Mouse (Mus musculus): ENCODE data around the gene Pla2g4f. TPM values are rescaled to one million over a fixed set of nuclear protein-coding genes. Genes with fewer than 3 reads are reported as not detected.

The Pla2g4f gene
- polyA plus RNA-seq, 1 experiment from 2014 or later, result not detected

- no peak for ATAC-seq (ENCODE audit: low FRiP score, low read depth)
- no peaks in the 10 kb centered on the region for H3K27me3 ChIP-seq (replicated peaks)
- WGBS, result 90% methylated on average over 6 of the region's 6 CpGs
Measured at GRCm38 (mm10) chr2:120301076-120301475, 12.9 kb downstream of the Pla2g4f start.

GRCm38 (mm10) chr2:120299866-120300265, 14.1 kb downstream of the Pla2g4f start:
- no peak overlapping the region for H3K27ac ChIP-seq
- no peak for ATAC-seq (ENCODE audit: low FRiP score, low read depth)
- H3K4me2 ChIP-seq (replicated peaks), result no peak overlapping the region
- H3K9me3 ChIP-seq, result no peaks in the 10 kb centered on the region
- no peak overlapping the region for H3K4me3 ChIP-seq
- WGBS, result 89% methylated on average over 4 of the region's 4 CpGs
- no peak overlapping the region for H3K9ac ChIP-seq
- no peaks in the 10 kb centered on the region for H3K27me3 ChIP-seq (replicated peaks)
- H3K36me3 ChIP-seq, result no peaks in the 10 kb centered on the region
- no peaks in the 10 kb centered on the region for H3K4me1 ChIP-seq

More at GRCm38 (mm10) chr2:120301076-120301475, 12.9 kb downstream of the Pla2g4f start:
- no peak overlapping the region for H3K4me3 ChIP-seq
- H3K36me3 ChIP-seq, result no peaks in the 10 kb centered on the region
- no peaks in the 10 kb centered on the region for H3K4me1 ChIP-seq
- no peak overlapping the region for H3K4me2 ChIP-seq (replicated peaks)
- no peak overlapping the region for H3K9ac ChIP-seq
- H3K27ac ChIP-seq, result no peak overlapping the region
- no peaks in the 10 kb centered on the region for H3K9me3 ChIP-seq

GRCm38 (mm10) chr2:120296160-120296559, 17.8 kb downstream of the Pla2g4f start:
- no peak overlapping the region for H3K4me3 ChIP-seq
- no peak overlapping the region for H3K4me2 ChIP-seq (replicated peaks)
- no peak overlapping the region for H3K9ac ChIP-seq
- WGBS, result 6% methylated on average over 2 of the region's 2 CpGs
- no peaks in the 10 kb centered on the region for H3K27me3 ChIP-seq (replicated peaks)
- no peak overlapping the region for H3K27ac ChIP-seq
- no peaks in the 10 kb centered on the region for H3K9me3 ChIP-seq
- H3K4me1 ChIP-seq, result no peaks in the 10 kb centered on the region
- no peak for ATAC-seq (ENCODE audit: low FRiP score, low read depth)
- H3K36me3 ChIP-seq, result no peaks in the 10 kb centered on the region

- no peaks in the 10 kb centered on the region for H3K36me3 ChIP-seq
- ATAC-seq (ENCODE audit: low FRiP score, low read depth), result no peak
- H3K4me3 ChIP-seq, result no peak overlapping the region
- no peak overlapping the region for H3K4me2 ChIP-seq (replicated peaks)
- H3K27me3 ChIP-seq (replicated peaks), result no peaks in the 10 kb centered on the region
- WGBS, result 87% methylated on average over 9 of the region's 9 CpGs
- H3K9ac ChIP-seq, result no peak overlapping the region
- no peaks in the 10 kb centered on the region for H3K4me1 ChIP-seq
- H3K9me3 ChIP-seq, result no peaks in the 10 kb centered on the region
- no peak overlapping the region for H3K27ac ChIP-seq
Measured at GRCm38 (mm10) chr2:120291471-120292078, 22.4 kb downstream of the Pla2g4f start.

GRCm38 (mm10) chr2:120288995-120289394, 25.0 kb downstream of the Pla2g4f start, which contains the start of gene Pla2g4d:
Gene Pla2g4d (minus strand): TSS chr2:120289197.
- Histone ChIP-seq H3K4me2 (replicated peaks) (no peak within 1 kb of the TSS), H3K4me1 (no peaks in the 10 kb centered on the region), H3K27me3 (replicated peaks) (no peaks in the 10 kb centered on the region), H3K9ac (no peak within 1 kb of the TSS), H3K4me3 (no peak within 1 kb of the TSS), H3K27ac (no peak within 1 kb of the TSS), H3K9me3 (no peaks in the 10 kb centered on the region), H3K36me3 (no peaks in the 10 kb centered on the region)
- 76% methylated on average over 5 of the region's 5 CpGs for WGBS
- ATAC-seq (ENCODE audit: low FRiP score, low read depth), result no peak

GRCm38 (mm10) chr2:120288401-120288800, 25.6 kb downstream of the Pla2g4f start:
- no peaks in the 10 kb centered on the region for H3K9me3 ChIP-seq
- H3K4me3 ChIP-seq, result no peak overlapping the region
- H3K27ac ChIP-seq, result no peak overlapping the region
- no peak overlapping the region for H3K9ac ChIP-seq
- no peaks in the 10 kb centered on the region for H3K4me1 ChIP-seq
- no peak for ATAC-seq (ENCODE audit: low FRiP score, low read depth)
- no peak overlapping the region for H3K4me2 ChIP-seq (replicated peaks)
- H3K36me3 ChIP-seq, result no peaks in the 10 kb centered on the region
- whole genome bisulfite sequencing, result 88% methylated on average over 3 of the region's 3 CpGs
- H3K27me3 ChIP-seq (replicated peaks), result no peaks in the 10 kb centered on the region

GRCm38 (mm10) chr2:120285639-120286038, 28.3 kb downstream of the Pla2g4f start:
- Histone ChIP-seq H3K4me2 (replicated peaks) (no peak overlapping the region), H3K4me3 (no peak overlapping the region), H3K9me3 (no peaks in the 10 kb centered on the region), H3K9ac (no peak overlapping the region), H3K27ac (no peak overlapping the region), H3K4me1 (no peaks in the 10 kb centered on the region), H3K36me3 (no peaks in the 10 kb centered on the region), H3K27me3 (replicated peaks) (no peaks in the 10 kb centered on the region)
- ATAC-seq (ENCODE audit: low FRiP score, low read depth), result no peak
- 76% methylated on average over 4 of the region's 4 CpGs for WGBS

- no peak for ATAC-seq (ENCODE audit: low FRiP score, low read depth)
- no peak overlapping the region for H3K27ac ChIP-seq
- H3K9ac ChIP-seq, result no peak overlapping the region
- no peaks in the 10 kb centered on the region for H3K9me3 ChIP-seq
- H3K4me3 ChIP-seq, result no peak overlapping the region
- no peaks in the 10 kb centered on the region for H3K36me3 ChIP-seq
- no peak overlapping the region for H3K4me2 ChIP-seq (replicated peaks)
- no peaks in the 10 kb centered on the region for H3K4me1 ChIP-seq
- no peaks in the 10 kb centered on the region for H3K27me3 ChIP-seq (replicated peaks)
Measured at GRCm38 (mm10) chr2:120284705-120285104, 29.3 kb downstream of the Pla2g4f start.

GRCm38 (mm10) chr2:120284094-120284493, 29.9 kb downstream of the Pla2g4f start:
- H3K9ac ChIP-seq, result no peak overlapping the region
- no peak overlapping the region for H3K4me2 ChIP-seq (replicated peaks)
- no peaks in the 10 kb centered on the region for H3K9me3 ChIP-seq
- H3K4me1 ChIP-seq, result no peaks in the 10 kb centered on the region
- 89% methylated on average over 5 of the region's 5 CpGs for WGBS
- H3K27me3 ChIP-seq (replicated peaks), result no peaks in the 10 kb centered on the region
- no peaks in the 10 kb centered on the region for H3K36me3 ChIP-seq
- H3K27ac ChIP-seq, result no peak overlapping the region
- no peak overlapping the region for H3K4me3 ChIP-seq
- ATAC-seq (ENCODE audit: low FRiP score, low read depth), result no peak

GRCm38 (mm10) chr2:120283550-120283949, 30.4 kb downstream of the Pla2g4f start:
- no peaks in the 10 kb centered on the region for H3K36me3 ChIP-seq
- H3K27me3 ChIP-seq (replicated peaks), result no peaks in the 10 kb centered on the region
- H3K4me3 ChIP-seq, result no peak overlapping the region
- H3K4me1 ChIP-seq, result no peaks in the 10 kb centered on the region
- H3K9ac ChIP-seq, result no peak overlapping the region
- H3K9me3 ChIP-seq, result no peaks in the 10 kb centered on the region
- 67% methylated on average over 6 of the region's 6 CpGs for WGBS
- H3K27ac ChIP-seq, result no peak overlapping the region
- H3K4me2 ChIP-seq (replicated peaks), result no peak overlapping the region
- ATAC-seq (ENCODE audit: low FRiP score, low read depth), result no peak

- Histone ChIP-seq H3K27me3 (replicated peaks) (no peaks in the 10 kb centered on the region), H3K9ac (no peak overlapping the region), H3K4me2 (replicated peaks) (no peak overlapping the region), H3K27ac (no peak overlapping the region), H3K4me3 (no peak overlapping the region), H3K36me3 (no peaks in the 10 kb centered on the region), H3K4me1 (no peaks in the 10 kb centered on the region), H3K9me3 (no peaks in the 10 kb centered on the region)
- no peak for ATAC-seq (ENCODE audit: low FRiP score, low read depth)
- 60% methylated on average over 3 of the region's 3 CpGs for WGBS
Measured at GRCm38 (mm10) chr2:120281221-120281620, 32.7 kb downstream of the Pla2g4f start.

- ATAC-seq (ENCODE audit: low FRiP score, low read depth), result no peak
- Histone ChIP-seq H3K4me1 (no peaks in the 10 kb centered on the region), H3K27ac (no peak overlapping the region), H3K9me3 (no peaks in the 10 kb centered on the region), H3K9ac (no peak overlapping the region), H3K4me3 (no peak overlapping the region), H3K36me3 (no peaks in the 10 kb centered on the region), H3K27me3 (replicated peaks) (no peaks in the 10 kb centered on the region), H3K4me2 (replicated peaks) (no peak overlapping the region)
- WGBS, result 20% methylated on average over 8 of the region's 8 CpGs
Measured at GRCm38 (mm10) chr2:120279961-120280360, 34.0 kb downstream of the Pla2g4f start.

- Histone ChIP-seq H3K27ac (no peak overlapping the region), H3K9me3 (no peaks in the 10 kb centered on the region), H3K4me1 (no peaks in the 10 kb centered on the region), H3K27me3 (replicated peaks) (no peaks in the 10 kb centered on the region), H3K4me2 (replicated peaks) (no peak overlapping the region), H3K4me3 (no peak overlapping the region), H3K9ac (no peak overlapping the region), H3K36me3 (no peaks in the 10 kb centered on the region)
- WGBS, result 77% methylated on average over 4 of the region's 4 CpGs
- ATAC-seq (ENCODE audit: low FRiP score, low read depth), result no peak
Measured at GRCm38 (mm10) chr2:120276951-120277350, 37.0 kb downstream of the Pla2g4f start.
